Mouse (Mus musculus) thymus, postnatal 10 days (tissue): Measurements from ENCODE around the gene Usf3.

ENCODE experiments used
- DNase-seq, 2 experiments: peaks; one replicate each; pipeline ENCODE4 v3.0.0; 2021; ENCODE audit warnings: low spot score in 2 of 2

The Usf3 gene

GRCm38 (mm10) chr16:44173966-44174530 lies 1.0 kb downstream of the Usf3 start:
- no peak for DNase-seq

- DNase-seq, result no peak
These were observed 2.0 kb downstream of the Usf3 start for GRCm38 (mm10) chr16:44175001-44175400.

GRCm38 (mm10) chr16:44176511-44176910 lies 3.5 kb downstream of the Usf3 start:
- DNase-seq, result no peak

GRCm38 (mm10) chr16:44178555-44178954 lies 5.5 kb downstream of the Usf3 start:
- no peak for DNase-seq

- no peak for DNase-seq
These were observed 9.6 kb downstream of the Usf3 start for GRCm38 (mm10) chr16:44182597-44182996.

GRCm38 (mm10) chr16:44184769-44185168 lies 11.7 kb downstream of the Usf3 start:
- DNase-seq, result no peak

- no peak for DNase-seq
These were observed 14.1 kb downstream of the Usf3 start for GRCm38 (mm10) chr16:44187172-44187571.

- no peak for DNase-seq
These were observed 15.7 kb downstream of the Usf3 start for GRCm38 (mm10) chr16:44188766-44189165.

GRCm38 (mm10) chr16:44190032-44190431 lies 17.0 kb downstream of the Usf3 start:
- no peak for DNase-seq

- DNase-seq, result no peak
These were observed 17.9 kb downstream of the Usf3 start for GRCm38 (mm10) chr16:44190968-44191367.

- no peak for DNase-seq
These were observed 26.1 kb downstream of the Usf3 start for GRCm38 (mm10) chr16:44199066-44199703.

GRCm38 (mm10) chr16:44200146-44200545 lies 27.1 kb downstream of the Usf3 start:
- no peak for DNase-seq

- DNase-seq, result no peak
These were observed 31.3 kb downstream of the Usf3 start for GRCm38 (mm10) chr16:44204331-44204730.

- DNase-seq, result no peak
These were observed 32.9 kb downstream of the Usf3 start for GRCm38 (mm10) chr16:44205973-44206372.

GRCm38 (mm10) chr16:44210156-44211053 lies 37.4 kb downstream of the Usf3 start:
- no peak for DNase-seq

GRCm38 (mm10) chr16:44211054-44211414 lies 38.0 kb downstream of the Usf3 start:
- no peak for DNase-seq

GRCm38 (mm10) chr16:44212703-44213102 lies 39.7 kb downstream of the Usf3 start:
- no peak for DNase-seq

- no peak for DNase-seq
These were observed 42.5 kb downstream of the Usf3 start for GRCm38 (mm10) chr16:44215513-44215912.

- no peak for DNase-seq
These were observed 43.4 kb downstream of the Usf3 start for GRCm38 (mm10) chr16:44216417-44216816.

GRCm38 (mm10) chr16:44221463-44221862 lies 48.4 kb downstream of the Usf3 start:
- DNase-seq, result no peak

GRCm38 (mm10) chr16:44226706-44227291 lies 53.8 kb downstream of the Usf3 start:
- DNase-seq, result no peak

- DNase-seq, result no peak
These were observed 60.0 kb downstream of the Usf3 start for GRCm38 (mm10) chr16:44233019-44233418.
